Mouse (Mus musculus) intestine, postnatal 0 days (tissue): Measurements from ENCODE around the gene Eda2r. TPM values are rescaled to one million over a fixed set of nuclear protein-coding genes. Genes with fewer than 3 reads are reported as not detected.

Experiments
- ATAC-seq: fragments of 200-750 bp; cut with Nextera tagmentation; 2 replicates; pipeline ENCODE4 v1.8.0; 2017; ENCODE audit warnings: mild to moderate bottlenecking, moderate TSS enrichment, moderate library complexity
- H3K27ac ChIP-seq: fragments of 300-500 bp; sonication (generic); 2 replicates; pipeline ENCODE4 v1.5.1; 2014; ENCODE audit warnings: mild to moderate bottlenecking, low read depth, low read length, moderate library complexity
- H3K27me3 ChIP-seq: fragments of 300-500 bp; sonication (generic); replicated peaks from 2 replicates; pipeline ENCODE4 v1.6.1; 2014; ENCODE audit warnings: low read length, mixed read lengths; ENCODE audit not compliant: control insufficient read depth, insufficient read depth
- H3K36me3 ChIP-seq: fragments of 300-500 bp; sonication (generic); 2 replicates; pipeline ENCODE4 v1.6.1; 2014; ENCODE audit warnings: mild to moderate bottlenecking, moderate library complexity; ENCODE audit not compliant: control insufficient read depth, insufficient read depth
- H3K4me1 ChIP-seq: fragments of 300-500 bp; sonication (generic); replicated peaks from 2 replicates; pipeline ENCODE4 v1.6.1; 2014; ENCODE audit warnings: antibody characterized with exemption, low read length, mixed read lengths; ENCODE audit not compliant: control insufficient read depth, insufficient read depth
- H3K4me2 ChIP-seq: fragments of 300-500 bp; sonication (generic); replicated peaks from 2 replicates; pipeline ENCODE4 v1.6.1; 2014; ENCODE audit warnings: low read depth, mild to moderate bottlenecking, moderate library complexity
- H3K4me3 ChIP-seq: fragments of 300-500 bp; sonication (generic); 2 replicates; pipeline ENCODE4 v1.5.1; 2014; ENCODE audit warnings: low read depth, low read length
- H3K9ac ChIP-seq: fragments of 300-500 bp; sonication (generic); 2 replicates; pipeline ENCODE4 v1.6.1; 2014; ENCODE audit warnings: mild to moderate bottlenecking, low read depth, low read length
- H3K9me3 ChIP-seq: fragments of 300-500 bp; sonication (generic); 2 replicates; pipeline ENCODE4 v1.6.1; 2016; ENCODE audit warnings: mixed run types; ENCODE audit not compliant: control insufficient read depth
- CTCF ChIP-seq: sonication (generic); IDR thresholded peaks from 2 replicates; pipeline ENCODE4 v1.5.1; 2016; ENCODE audit warnings: low read depth, mild to moderate bottlenecking, control low read depth, antibody characterized with exemption, moderate library complexity
- WGBS: fragments of 180-500 bp; shearing (Covaris S2); extraction: QIAGEN DNeasy Blood & Tissue Kit; methylation state at CpG from one replicate; pipeline ENCODE4 v1.1.7; 2014; 5-methylcytosine and 5-hydroxymethylcytosine counted together
- polyA plus RNA-seq: library from polyadenylated mRNA; unstranded; fragments of >200 nt; fragmentation: Nextera tagmentation; extraction: Ambion mirVana; gene quantifications from 2 replicates; pipeline ENCODE4 v1.2.1, GENCODE M21; 2015

The Eda2r gene
- polyA plus RNA-seq, 1 experiment from 2014 or later, result 0.69 TPM

DNA sequence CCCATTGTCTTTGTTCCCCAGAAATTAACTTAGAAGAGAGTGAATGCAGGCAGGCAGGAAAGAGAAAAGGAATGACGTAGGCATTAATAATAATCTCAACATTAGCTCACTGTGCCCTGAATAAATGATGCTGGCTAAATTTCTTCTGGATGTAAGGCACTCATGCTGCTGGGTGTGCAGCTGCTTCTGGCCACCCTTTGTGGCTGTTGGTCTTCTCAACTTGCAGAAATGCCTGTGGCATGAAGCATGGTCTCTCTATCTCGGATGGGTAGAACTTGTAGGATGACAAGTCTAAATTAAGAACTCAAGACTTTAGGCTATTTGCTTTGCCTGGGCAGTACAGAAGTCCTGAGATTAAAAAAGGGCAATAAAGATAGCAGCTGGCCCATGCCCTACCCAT lies 8.3 kb downstream of the Eda2r start:
- no peak overlapping the region for H3K4me2 ChIP-seq
- H3K9ac ChIP-seq, result no peak overlapping the region
- no peaks in the 10 kb centered on the region for H3K27me3 ChIP-seq
- H3K36me3 ChIP-seq, result no peaks in the 10 kb centered on the region
- H3K27ac ChIP-seq, result no peak overlapping the region
- WGBS, result 72% methylated on average over 2 of the region's 2 CpGs
- H3K9me3 ChIP-seq, result no peaks in the 10 kb centered on the region
- no peak for TF ChIP-seq CTCF
- ATAC-seq, result no peak
- H3K4me3 ChIP-seq, result no peak overlapping the region
- H3K4me1 ChIP-seq, result no peaks in the 10 kb centered on the region

GRCm38 (mm10) chrX:97360919-97361318 lies 16.1 kb downstream of the Eda2r start:
- TF ChIP-seq CTCF, result no peak
- Histone ChIP-seq H3K27me3 (no peaks in the 10 kb centered on the region), H3K4me2 (no peak overlapping the region), H3K36me3 (no peaks in the 10 kb centered on the region), H3K9ac (no peak overlapping the region), H3K9me3 (no peaks in the 10 kb centered on the region), H3K4me1 (no peaks in the 10 kb centered on the region), H3K4me3 (no peak overlapping the region), H3K27ac (no peak overlapping the region)
- WGBS, result 53% methylated on average over 2 of the region's 2 CpGs
- ATAC-seq, result no peak

DNA sequence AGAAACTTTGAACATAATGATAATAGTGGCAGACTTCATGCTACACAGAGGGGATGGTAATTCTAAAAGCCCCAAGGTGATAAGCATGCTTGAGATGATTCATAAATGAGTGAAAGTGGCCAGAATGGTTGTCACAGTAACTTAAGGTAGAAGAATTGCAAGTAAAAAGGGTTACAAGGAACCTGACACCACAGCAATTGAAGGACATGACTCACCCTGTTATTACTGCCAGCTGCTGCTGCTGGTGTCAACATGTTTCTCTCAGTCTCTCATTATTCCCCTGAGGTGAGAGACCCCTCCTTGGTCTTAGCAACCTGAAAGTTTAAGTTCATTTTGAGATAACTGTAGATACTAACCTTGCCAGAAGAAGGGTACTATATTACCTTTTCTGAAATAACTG lies 49.1 kb downstream of the Eda2r start:
- no peak for ATAC-seq
- TF ChIP-seq CTCF, result no peak

More for the DNA sequence above, 49.1 kb downstream of the Eda2r start:
- Histone ChIP-seq H3K4me1 (no peaks in the 10 kb centered on the region), H3K9me3 (no peaks in the 10 kb centered on the region), H3K4me3 (no peak overlapping the region), H3K36me3 (no peaks in the 10 kb centered on the region), H3K9ac (no peak overlapping the region), H3K27ac (no peak overlapping the region), H3K4me2 (no peak overlapping the region), H3K27me3 (no peaks in the 10 kb centered on the region)
